Mouse (Mus musculus) megakaryocyte, embryonic 14.5 days (primary cell): Measurements from ENCODE around the gene Sfmbt2.

ENCODE experiments used
- FLI1 ChIP-seq: IDR thresholded peaks from 2 replicates; pipeline ENCODE4 v1.6.1; 2012; ENCODE audit warnings: low read length, inconsistent platforms, mixed read lengths
- GATA1 ChIP-seq: IDR thresholded peaks from 3 replicates; pipeline ENCODE4 v1.6.1; 2012; ENCODE audit warnings: mixed read lengths, low read length, inconsistent platforms, borderline replicate concordance

GRCm38 (mm10) chr2:10359861-10360260 lies 10.4 kb upstream of the Sfmbt2 start:
- no peak for TF ChIP-seq GATA1
- TF ChIP-seq FLI1, result no peak
